Mouse (Mus musculus): ENCODE results near the gene Olfr876. TPM values are rescaled to one million over a fixed set of nuclear protein-coding genes. Genes with fewer than 3 reads are reported as not detected.

The Olfr876 gene
- polyA plus RNA-seq, 1 experiment from 2014 or later = not detected

Other genes with a start within 250 kb of the Olfr876 start
- 14.9 and 15.3 TPM in 2 replicates for gene Siae, start 247.3 kb upstream of the Olfr876 start, polyA plus RNA-seq (2015; fragmentation: Nextera tagmentation; extraction: Ambion mirVana)
- 11.8 and 13.8 TPM in 2 replicates for gene Spa17, start 189.3 kb upstream of the Olfr876 start, polyA plus RNA-seq (2015; fragmentation: Nextera tagmentation; extraction: Ambion mirVana)
- 134 and 139 TPM in 2 replicates for gene Tbrg1, start 145.7 kb upstream of the Olfr876 start, polyA plus RNA-seq (2015; fragmentation: Nextera tagmentation; extraction: Ambion mirVana)
- 1.0 TPM in 1 of 2 replicates, not detected in the other for gene Panx3, start 133.8 kb upstream of the Olfr876 start, polyA plus RNA-seq (2015; fragmentation: Nextera tagmentation; extraction: Ambion mirVana)
- not detected in 2 replicates for gene Olfr160, start 86.8 kb upstream of the Olfr876 start, polyA plus RNA-seq (2015; fragmentation: Nextera tagmentation; extraction: Ambion mirVana)
- gene Olfr874, start 57.9 kb upstream of the Olfr876 start, polyA plus RNA-seq (2015; fragmentation: Nextera tagmentation; extraction: Ambion mirVana) = not detected in 2 replicates
- not detected in 2 replicates for gene Olfr875, start 31.2 kb upstream of the Olfr876 start, polyA plus RNA-seq (2015; fragmentation: Nextera tagmentation; extraction: Ambion mirVana)
- not detected in 2 replicates for gene Olfr877, start 51.2 kb downstream of the Olfr876 start, polyA plus RNA-seq (2015; fragmentation: Nextera tagmentation; extraction: Ambion mirVana)
- gene Olfr145, start 93.7 kb downstream of the Olfr876 start, polyA plus RNA-seq (2015; fragmentation: Nextera tagmentation; extraction: Ambion mirVana) = not detected in 2 replicates
- gene Olfr878, start 114.8 kb downstream of the Olfr876 start, polyA plus RNA-seq (2015; fragmentation: Nextera tagmentation; extraction: Ambion mirVana) = not detected in 2 replicates
- gene Olfr881, start 188.8 kb downstream of the Olfr876 start, polyA plus RNA-seq (2015; fragmentation: Nextera tagmentation; extraction: Ambion mirVana) = not detected in 2 replicates
- not detected in 2 replicates for gene Olfr883, start 222.8 kb downstream of the Olfr876 start, polyA plus RNA-seq (2015; fragmentation: Nextera tagmentation; extraction: Ambion mirVana)
- not detected in 2 replicates for gene Olfr884, start 243.5 kb downstream of the Olfr876 start, polyA plus RNA-seq (2015; fragmentation: Nextera tagmentation; extraction: Ambion mirVana)

Data from lung, embryonic 16.5 days (tissue).